Mouse (Mus musculus): Measurements from ENCODE around the gene Qdpr.

Gene Qdpr

GRCm38 (mm10) chr5:45384034-45384812, 65.8 kb downstream of the Qdpr start:
- no peak for DNase-seq (ENCODE audit: low read depth, low spot score)

Data from c-Kit-negative CD71-positive TER-119-positive erythroid progenitor cells, embryonic 14.5 days (primary cell).